Mouse (Mus musculus) ES-CJ7 (cell line): ENCODE results near the gene Hspa2.
A peak's percentile ranks its signal among the peaks of the same experiment; 100 is the strongest.

ENCODE experiments used
- DNase-seq: peaks from one replicate; pipeline ENCODE4 v3.0.0; 2011; ENCODE audit warnings: low read depth, low spot score

Gene Hspa2

GRCm38 (mm10) chr12:76377726-76378125, 26.2 kb upstream of the Hspa2 start:
- no peak for DNase-seq

- DNase-seq: peak; percentile 50
Observed at GRCm38 (mm10) chr12:76378556-76378955, 25.4 kb upstream of the Hspa2 start.

GRCm38 (mm10) chr12:76380151-76380550, 23.8 kb upstream of the Hspa2 start:
- DNase-seq: peak; percentile 59

- no peak for DNase-seq
Observed at GRCm38 (mm10) chr12:76385342-76385741, 18.6 kb upstream of the Hspa2 start.

GRCm38 (mm10) chr12:76388794-76389193, 15.2 kb upstream of the Hspa2 start:
- DNase-seq: no peak

- no peak for DNase-seq
Observed at GRCm38 (mm10) chr12:76391595-76392271, 12.2 kb upstream of the Hspa2 start.

- no peak for DNase-seq
Observed at GRCm38 (mm10) chr12:76392979-76393378, 11.0 kb upstream of the Hspa2 start.

- no peak for DNase-seq
Observed at GRCm38 (mm10) chr12:76397281-76397680, 6.7 kb upstream of the Hspa2 start.

GRCm38 (mm10) chr12:76401674-76402073, 2.3 kb upstream of the Hspa2 start:
- peak; percentile 58 for DNase-seq

GRCm38 (mm10) chr12:76402991-76403885, 738 bp upstream of the Hspa2 start:
- peak; percentile 84 for DNase-seq

- no peak for DNase-seq
Observed at GRCm38 (mm10) chr12:76404836-76405182, 833 bp downstream of the Hspa2 start.

GRCm38 (mm10) chr12:76405183-76405970, 1.4 kb downstream of the Hspa2 start:
- peak; percentile 36 for DNase-seq

GRCm38 (mm10) chr12:76405971-76406370, 2.0 kb downstream of the Hspa2 start:
- no peak for DNase-seq

- no peak for DNase-seq
Observed at GRCm38 (mm10) chr12:76407184-76407583, 3.2 kb downstream of the Hspa2 start.

- DNase-seq: no peak
Observed at GRCm38 (mm10) chr12:76409166-76409565, 5.2 kb downstream of the Hspa2 start.

- no peak for DNase-seq
Observed at GRCm38 (mm10) chr12:76415383-76416010, 11.5 kb downstream of the Hspa2 start.

- peak; percentile 18 for DNase-seq
Observed at GRCm38 (mm10) chr12:76417433-76417854, 13.5 kb downstream of the Hspa2 start, which contains the start of gene Ppp1r36. TSS of gene Ppp1r36 (plus strand) at chr12:76417538.

GRCm38 (mm10) chr12:76418346-76418745, 14.4 kb downstream of the Hspa2 start:
- peak; percentile 57 for DNase-seq

- DNase-seq: no peak
Observed at GRCm38 (mm10) chr12:76425256-76425655, 21.3 kb downstream of the Hspa2 start.

- DNase-seq: no peak
Observed at GRCm38 (mm10) chr12:76427546-76427945, 23.6 kb downstream of the Hspa2 start.

- DNase-seq: no peak
Observed at GRCm38 (mm10) chr12:76430879-76431406, 27.0 kb downstream of the Hspa2 start.
